Mouse (Mus musculus) heart, adult 2 months (tissue): Measurements from ENCODE around the gene Soat1.

Experiments used
- CTCF ChIP-seq: fragments of 200-600 bp; IDR thresholded peaks from 2 replicates; pipeline ENCODE4 v1.8.1; 2022; ENCODE audit warnings: antibody characterized with exemption, mild to moderate bottlenecking, moderate library complexity
- EP300 ChIP-seq: fragments of 200-500 bp; IDR thresholded peaks from 2 replicates; pipeline ENCODE4 v1.6.1; 2011; ENCODE audit warnings: low read depth, low read length, control low read depth; ENCODE audit not compliant: insufficient read depth
- POLR2A ChIP-seq: fragments of 200-500 bp; IDR thresholded peaks from 2 replicates; pipeline ENCODE4 v1.6.1; 2011; ENCODE audit warnings: mild to moderate bottlenecking, low read depth, low read length, control low read depth; ENCODE audit not compliant: insufficient read depth

- TF ChIP-seq CTCF (no peak), POLR2A (no peak), EP300 (no peak)
Measured at GRCm38 (mm10) chr1:156463981-156464853, 9.9 kb downstream of the Soat1 start.
